Mouse (Mus musculus) urinary bladder, adult 18-20 months (tissue): ENCODE measurements around the gene Ubtd1.
A peak's percentile ranks its signal among the peaks of the same experiment; 100 is the strongest.

Experiments
- DNase-seq, 2 experiments: peaks; one replicate each; pipeline ENCODE4 v3.0.0; 2022; ENCODE audit warnings: low spot score in 2 of 2, mixed read lengths in 2 of 2

Ubtd1 gene

GRCm38 (mm10) chr19:42021681-42022541 is 40.3 kb downstream of the Ubtd1 start:
- DNase-seq, result no peak

GRCm38 (mm10) chr19:42022542-42022848 is 40.9 kb downstream of the Ubtd1 start:
- DNase-seq, result no peak

GRCm38 (mm10) chr19:42026158-42026557 is 44.6 kb downstream of the Ubtd1 start:
- DNase-seq, result peak; percentile 70 to 79

GRCm38 (mm10) chr19:42031112-42031511 is 49.5 kb downstream of the Ubtd1 start:
- no peak for DNase-seq

- DNase-seq, result no peak
Observed at GRCm38 (mm10) chr19:42033611-42034010, 52.0 kb downstream of the Ubtd1 start.

GRCm38 (mm10) chr19:42034146-42034775 is 52.7 kb downstream of the Ubtd1 start:
- no peak for DNase-seq

- no peak for DNase-seq
Observed at GRCm38 (mm10) chr19:42034881-42035455, 53.4 kb downstream of the Ubtd1 start.

GRCm38 (mm10) chr19:42035456-42036248 is 54.1 kb downstream of the Ubtd1 start, which contains the start of gene Ankrd2:
Ankrd2 (plus strand) TSS chr19:42036000.
- DNase-seq, result peak; percentile 68 to 71

GRCm38 (mm10) chr19:42036357-42036756 is 54.8 kb downstream of the Ubtd1 start:
- DNase-seq, result no peak

GRCm38 (mm10) chr19:42037167-42037702 is 55.7 kb downstream of the Ubtd1 start:
- no peak for DNase-seq

GRCm38 (mm10) chr19:42038310-42038709 is 56.7 kb downstream of the Ubtd1 start:
- DNase-seq, result no peak

- DNase-seq, result no peak
Observed at GRCm38 (mm10) chr19:42043988-42044387, 62.4 kb downstream of the Ubtd1 start.

GRCm38 (mm10) chr19:42045269-42046102 is 63.9 kb downstream of the Ubtd1 start, which contains the start of gene Hoga1:
Hoga1 (plus strand) TSS chr19:42045610.
- peak; percentile 50 to 65 for DNase-seq

- no peak for DNase-seq
Observed at GRCm38 (mm10) chr19:42050251-42050650, 68.7 kb downstream of the Ubtd1 start.

- no peak for DNase-seq
Observed at GRCm38 (mm10) chr19:42051351-42051750, 69.8 kb downstream of the Ubtd1 start.

GRCm38 (mm10) chr19:42051948-42052347 is 70.4 kb downstream of the Ubtd1 start, which contains the start of gene 4933411K16Rik:
4933411K16Rik (plus strand) TSS chr19:42052248.
- DNase-seq, result no peak

- DNase-seq, result no peak
Observed at GRCm38 (mm10) chr19:42054255-42054654, 72.7 kb downstream of the Ubtd1 start.

- peak in 1 of 2 experiments; percentile 49 for DNase-seq
Observed at GRCm38 (mm10) chr19:42055881-42056280, 74.3 kb downstream of the Ubtd1 start.

- DNase-seq, result no peak
Observed at GRCm38 (mm10) chr19:42056719-42057409, 75.3 kb downstream of the Ubtd1 start.

- DNase-seq, result no peak
Observed at GRCm38 (mm10) chr19:42058426-42058825, 76.9 kb downstream of the Ubtd1 start.
